Mouse (Mus musculus): Measurements from ENCODE around the gene Ajuba. TPM values are rescaled to one million over a fixed set of nuclear protein-coding genes. Genes with fewer than 3 reads are reported as not detected.

The Ajuba gene
- polyA plus RNA-seq, 1 experiment: 30.8 TPM

DNA sequence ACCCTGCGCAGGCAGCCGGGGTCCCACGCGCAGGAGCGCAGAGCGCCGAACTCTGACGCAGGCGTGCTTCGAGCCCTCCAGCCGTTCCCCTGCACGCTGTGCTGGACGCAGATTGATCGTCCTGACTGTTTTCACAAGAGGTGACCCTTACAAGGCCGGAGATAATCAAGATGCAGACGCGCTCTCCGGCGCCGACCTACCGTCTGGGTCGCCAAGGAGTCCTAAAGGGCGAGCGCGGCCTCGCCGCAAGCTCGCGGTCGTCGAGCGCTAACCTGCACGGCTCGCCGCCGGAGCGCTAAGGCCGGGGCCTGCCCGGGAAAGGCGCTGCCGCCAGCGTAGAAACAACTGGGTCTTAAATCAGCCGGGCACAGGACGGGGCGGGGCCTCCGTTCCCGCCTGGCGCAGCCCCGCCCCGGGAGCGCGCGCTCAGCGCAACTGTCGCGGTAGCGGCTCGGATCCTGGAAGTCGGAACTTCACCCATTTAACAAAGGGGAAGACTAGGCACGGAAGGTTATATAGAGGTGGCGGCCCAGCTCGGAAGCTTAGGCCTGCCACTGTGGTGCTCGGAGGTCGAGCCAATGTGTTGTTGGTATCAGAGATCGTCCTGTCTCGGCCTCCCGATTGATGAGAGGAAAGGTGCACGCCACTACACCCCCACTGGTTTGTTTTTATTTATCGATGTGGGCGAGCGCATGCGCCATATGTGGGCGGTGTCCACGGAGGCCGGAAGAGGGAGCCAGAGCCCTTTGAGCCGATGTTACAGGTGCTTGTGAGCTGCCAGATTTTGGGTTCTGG, 23.2 kb downstream of the Ajuba start, which contains the start of gene Haus4:
Gene Haus4 (minus strand): TSS at position 642 of the 795 bp plus-strand sequence.
- Histone ChIP-seq H3K79me2 (ENCODE audit: control insufficient read depth, insufficient read depth) (no peaks in the 10 kb centered on the region), H3K4me3 (peak within 1 kb of the TSS; percentile 45), H3K27me3 (ENCODE audit: control insufficient read depth, insufficient read depth, insufficient read length) (no peaks in the 10 kb centered on the region), H3K4me2 (ENCODE audit: low read depth) (peak within 1 kb of the TSS; percentile 73), H3K36me3 (ENCODE audit: control insufficient read depth, insufficient read depth) (no peaks in the 10 kb centered on the region), H3ac (ENCODE audit: control insufficient read depth, insufficient read length) (peak within 1 kb of the TSS; percentile 81)
- TF ChIP-seq USF1 (IDR thresholded peaks at IDR 0.05; ENCODE audit: low read depth): no peak
- TF ChIP-seq MYOD1 (IDR thresholded peaks at IDR 0.05; ENCODE audit: control insufficient read depth in 1 of 3, insufficient read length in 2 of 3, low read depth in 2 of 3): peak in 1 of 3 experiments; percentile 13
- TF ChIP-seq POLR2AphosphoS2 (IDR thresholded peaks at IDR 0.05; ENCODE audit: insufficient read length, low read depth): peak; percentile 67
- no peak for TF ChIP-seq MAX (IDR thresholded peaks at IDR 0.05; ENCODE audit: low read depth)
- no peak for TF ChIP-seq REST (IDR thresholded peaks at IDR 0.05; ENCODE audit: insufficient read depth, insufficient read length)
- peak; percentile 82 for TF ChIP-seq POLR2A (IDR thresholded peaks at IDR 0.05; ENCODE audit: insufficient read length, low read depth)
- TF ChIP-seq E2F4 (IDR thresholded peaks at IDR 0.05; ENCODE audit: insufficient read depth): peak; percentile 83
- TF ChIP-seq CEBPB (IDR thresholded peaks at IDR 0.05; ENCODE audit: insufficient read depth, poor library complexity, severe bottlenecking): no peak
- TF ChIP-seq MYOG (IDR thresholded peaks at IDR 0.05; ENCODE audit: control insufficient read depth in 1 of 3, insufficient read depth in 1 of 3, insufficient read length in 2 of 3, low read depth in 2 of 3): peak in 1 of 3 experiments; percentile 53
- no peak for TF ChIP-seq TCF12 (IDR thresholded peaks at IDR 0.05; ENCODE audit: insufficient read depth, poor library complexity, severe bottlenecking)

DNA sequence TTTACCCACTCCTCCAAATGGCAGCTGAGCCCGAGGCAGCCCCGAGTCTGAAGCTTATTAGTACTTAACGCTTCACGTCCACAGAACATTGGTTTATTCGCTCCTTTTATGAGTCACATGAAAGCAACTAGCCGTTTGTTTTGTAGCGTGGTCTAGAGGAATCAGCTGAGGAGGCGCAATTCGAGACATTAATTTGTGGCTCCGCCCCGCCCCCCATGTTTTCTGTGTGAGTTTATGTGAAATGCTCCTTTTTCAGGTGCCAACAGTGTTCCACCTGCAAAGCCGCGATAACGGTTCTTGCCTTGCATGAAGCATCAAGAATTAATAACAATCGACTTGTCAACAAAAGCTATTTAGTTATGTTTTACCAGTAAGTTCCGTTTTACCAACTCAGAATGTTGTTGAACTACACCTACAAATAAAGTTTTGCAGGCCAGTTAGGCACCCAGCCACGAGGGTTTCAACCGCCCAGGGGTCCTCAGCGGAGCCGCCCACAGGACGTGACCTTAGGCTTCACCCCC, 23.8 kb downstream of the Ajuba start:
- Histone ChIP-seq H3K27me3 (ENCODE audit: control insufficient read depth, insufficient read depth, insufficient read length) (no peaks in the 10 kb centered on the region), H3K36me3 (ENCODE audit: control insufficient read depth, insufficient read depth) (no peaks in the 10 kb centered on the region), H3K4me2 (ENCODE audit: low read depth) (peak overlapping the region; percentile 73), H3K79me2 (ENCODE audit: control insufficient read depth, insufficient read depth) (no peaks in the 10 kb centered on the region), H3ac (ENCODE audit: control insufficient read depth, insufficient read length) (peak overlapping the region; percentile 81), H3K4me3 (peak overlapping the region; percentile 45)
- no peak for TF ChIP-seq E2F4 (IDR thresholded peaks at IDR 0.05; ENCODE audit: insufficient read depth)

DNA sequence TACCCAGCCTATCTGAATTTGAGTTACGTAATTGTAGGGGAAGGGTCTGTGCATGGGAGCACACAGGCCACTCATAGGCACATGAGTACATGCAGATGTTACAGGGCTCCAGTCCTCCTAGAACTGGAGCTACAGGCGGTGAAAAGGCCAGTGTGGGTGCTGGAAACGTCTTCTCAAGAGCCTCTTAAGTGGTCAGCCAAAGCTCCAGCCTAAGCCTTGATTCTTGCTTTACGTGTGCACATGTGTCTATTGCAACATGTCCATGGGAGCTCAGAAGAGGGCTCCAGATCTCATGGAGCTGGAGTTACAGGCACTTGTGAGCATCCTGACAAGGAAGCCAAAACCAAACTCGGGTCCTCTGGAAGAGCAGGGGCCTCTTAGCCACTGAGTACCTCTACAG, 32.7 kb downstream of the Ajuba start:
- H3K36me3 ChIP-seq (ENCODE audit: control insufficient read depth, insufficient read depth): peaks cover 10% of the 10 kb centered on the region
- H3K27me3 ChIP-seq (ENCODE audit: control insufficient read depth, insufficient read depth, insufficient read length): no peaks in the 10 kb centered on the region
- H3K4me3 ChIP-seq: no peak overlapping the region
- TF ChIP-seq POLR2A (IDR thresholded peaks at IDR 0.05; ENCODE audit: insufficient read length, low read depth): no peak
- TF ChIP-seq SRF (IDR thresholded peaks at IDR 0.05; ENCODE audit: control insufficient read depth, insufficient read length, low read depth): no peak
- TF ChIP-seq MYOG (IDR thresholded peaks at IDR 0.05; ENCODE audit: control insufficient read depth in 1 of 3, insufficient read depth in 1 of 3, insufficient read length in 2 of 3, low read depth in 2 of 3): no peak
- no peak for TF ChIP-seq CEBPB (IDR thresholded peaks at IDR 0.05; ENCODE audit: insufficient read depth, poor library complexity, severe bottlenecking)
- TF ChIP-seq POLR2AphosphoS2 (IDR thresholded peaks at IDR 0.05; ENCODE audit: insufficient read length, low read depth): no peak
- TF ChIP-seq MYOD1 (IDR thresholded peaks at IDR 0.05; ENCODE audit: control insufficient read depth in 1 of 3, insufficient read length in 2 of 3, low read depth in 2 of 3): no peak
- no peak overlapping the region for H3ac ChIP-seq (ENCODE audit: control insufficient read depth, insufficient read length)
- no peaks in the 10 kb centered on the region for H3K79me2 ChIP-seq (ENCODE audit: control insufficient read depth, insufficient read depth)
- no peak overlapping the region for H3K4me2 ChIP-seq (ENCODE audit: low read depth)

DNA sequence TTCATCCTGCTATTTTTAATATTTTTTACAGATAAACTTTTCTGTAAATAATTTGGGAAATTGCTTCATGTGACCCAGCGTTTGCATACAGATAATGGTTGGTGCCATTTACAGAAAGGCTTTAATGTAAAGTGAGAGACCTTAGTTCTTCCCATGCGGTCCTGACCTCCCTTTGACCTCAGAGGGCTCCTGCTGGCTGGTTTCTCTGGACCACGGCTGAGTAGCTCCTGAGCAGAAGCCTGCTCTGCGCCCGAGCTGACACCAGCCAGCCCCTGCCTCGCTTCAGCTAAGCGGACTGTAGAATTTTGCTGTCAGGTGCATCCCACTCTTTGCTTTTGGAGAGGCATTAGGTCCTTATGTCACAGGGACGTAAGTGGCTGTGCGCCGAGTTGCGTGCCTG, 36.6 kb downstream of the Ajuba start:
- H3K27me3 ChIP-seq (ENCODE audit: control insufficient read depth, insufficient read depth, insufficient read length): no peaks in the 10 kb centered on the region
- no peaks in the 10 kb centered on the region for H3K79me2 ChIP-seq (ENCODE audit: control insufficient read depth, insufficient read depth)
- H3ac ChIP-seq (ENCODE audit: control insufficient read depth, insufficient read length): no peak overlapping the region
- H3K4me2 ChIP-seq (ENCODE audit: low read depth): no peak overlapping the region
- H3K36me3 ChIP-seq (ENCODE audit: control insufficient read depth, insufficient read depth): no peaks in the 10 kb centered on the region
- H3K4me3 ChIP-seq: no peak overlapping the region
- TF ChIP-seq TCF12 (IDR thresholded peaks at IDR 0.05; ENCODE audit: insufficient read depth, poor library complexity, severe bottlenecking) (no peak), MYOG (IDR thresholded peaks at IDR 0.05; ENCODE audit: control insufficient read depth in 1 of 3, insufficient read depth in 1 of 3, insufficient read length in 2 of 3, low read depth in 2 of 3) (no peak), MAX (IDR thresholded peaks at IDR 0.05; ENCODE audit: low read depth) (no peak), E2F4 (IDR thresholded peaks at IDR 0.05; ENCODE audit: insufficient read depth) (no peak), MYOD1 (IDR thresholded peaks at IDR 0.05; ENCODE audit: control insufficient read depth in 1 of 3, insufficient read length in 2 of 3, low read depth in 2 of 3) (no peak), CEBPB (IDR thresholded peaks at IDR 0.05; ENCODE audit: insufficient read depth, poor library complexity, severe bottlenecking) (no peak), REST (IDR thresholded peaks at IDR 0.05; ENCODE audit: insufficient read depth, insufficient read length) (no peak), POLR2A (IDR thresholded peaks at IDR 0.05; ENCODE audit: insufficient read length, low read depth) (no peak), SRF (IDR thresholded peaks at IDR 0.05; ENCODE audit: control insufficient read depth, insufficient read length, low read depth) (no peak), POLR2AphosphoS2 (IDR thresholded peaks at IDR 0.05; ENCODE audit: insufficient read length, low read depth) (no peak), TCF3 (IDR thresholded peaks at IDR 0.05; ENCODE audit: insufficient read length, low read depth) (no peak), USF1 (IDR thresholded peaks at IDR 0.05; ENCODE audit: low read depth) (no peak)

DNA sequence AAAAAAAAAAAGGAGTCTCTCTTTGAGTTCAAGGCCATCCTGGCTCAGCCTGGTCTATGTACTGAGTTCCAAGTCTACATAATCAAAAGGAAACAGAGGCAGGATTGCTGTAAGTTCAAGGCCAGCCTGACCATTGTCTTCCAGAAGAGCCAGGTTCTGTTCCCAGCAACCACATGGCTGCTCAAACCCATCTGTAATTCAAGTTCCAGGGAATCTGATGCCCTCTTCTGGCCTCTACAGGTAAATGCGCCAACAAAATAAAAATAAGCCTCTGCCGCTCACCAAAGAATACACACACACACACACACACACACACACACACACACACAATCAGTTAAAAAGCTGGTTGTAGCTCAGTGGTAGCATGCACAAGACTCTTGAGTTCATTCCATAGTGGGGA, 38.8 kb downstream of the Ajuba start:
- TF ChIP-seq MAX (IDR thresholded peaks at IDR 0.05; ENCODE audit: low read depth): no peak
- TF ChIP-seq REST (IDR thresholded peaks at IDR 0.05; ENCODE audit: insufficient read depth, insufficient read length): no peak
- TF ChIP-seq E2F4 (IDR thresholded peaks at IDR 0.05; ENCODE audit: insufficient read depth): no peak
- TF ChIP-seq SRF (IDR thresholded peaks at IDR 0.05; ENCODE audit: control insufficient read depth, insufficient read length, low read depth): no peak
- TF ChIP-seq POLR2A (IDR thresholded peaks at IDR 0.05; ENCODE audit: insufficient read length, low read depth): no peak
- TF ChIP-seq USF1 (IDR thresholded peaks at IDR 0.05; ENCODE audit: low read depth): no peak
- no peak for TF ChIP-seq TCF12 (IDR thresholded peaks at IDR 0.05; ENCODE audit: insufficient read depth, poor library complexity, severe bottlenecking)
- no peak for TF ChIP-seq MYOG (IDR thresholded peaks at IDR 0.05; ENCODE audit: control insufficient read depth in 1 of 3, insufficient read depth in 1 of 3, insufficient read length in 2 of 3, low read depth in 2 of 3)
- no peak for TF ChIP-seq MYOD1 (IDR thresholded peaks at IDR 0.05; ENCODE audit: control insufficient read depth in 1 of 3, insufficient read length in 2 of 3, low read depth in 2 of 3)
- TF ChIP-seq TCF3 (IDR thresholded peaks at IDR 0.05; ENCODE audit: insufficient read length, low read depth): no peak
- Histone ChIP-seq H3K36me3 (ENCODE audit: control insufficient read depth, insufficient read depth) (no peaks in the 10 kb centered on the region), H3K4me2 (ENCODE audit: low read depth) (no peak overlapping the region), H3ac (ENCODE audit: control insufficient read depth, insufficient read length) (no peak overlapping the region), H3K4me3 (no peak overlapping the region), H3K27me3 (ENCODE audit: control insufficient read depth, insufficient read depth, insufficient read length) (no peaks in the 10 kb centered on the region), H3K79me2 (ENCODE audit: control insufficient read depth, insufficient read depth) (no peaks in the 10 kb centered on the region)

All from myocyte (in vitro differentiated cells).